Mouse (Mus musculus): ENCODE results near the gene Ggt7. TPM values are rescaled to one million over a fixed set of nuclear protein-coding genes. Genes with fewer than 3 reads are reported as not detected.

Gene Ggt7
- polyA plus RNA-seq, 1 experiment from 2014 or later = 8.8 TPM

- Histone ChIP-seq H3K4me3 (ENCODE audit: low read depth, low read length) (no peak overlapping the region), H3K9me3 (ENCODE audit: control insufficient read depth, low read length) (no peaks in the 10 kb centered on the region), H3K4me1 (replicated peaks; ENCODE audit: control insufficient read depth, insufficient read depth, low read length) (no peaks in the 10 kb centered on the region), H3K4me2 (replicated peaks; ENCODE audit: low read depth, low read length) (no peak overlapping the region), H3K27ac (ENCODE audit: low read depth, low read length) (no peak overlapping the region), H3K27me3 (ENCODE audit: control insufficient read depth, insufficient read depth, low read length) (no peaks in the 10 kb centered on the region), H3K36me3 (ENCODE audit: control insufficient read depth, insufficient read depth, low read length) (no peaks in the 10 kb centered on the region), H3K9ac (ENCODE audit: low read depth, low read length) (no peak overlapping the region)
- ATAC-seq (ENCODE audit: low FRiP score) (no peak), DNase-seq (ENCODE audit: low spot score) (no peak)
- 61% methylated on average over 2 of the region's 2 CpGs for WGBS
These were observed 74.6 kb downstream of the Ggt7 start for GRCm38 (mm10) chr2:155443446-155443845.

GRCm38 (mm10) chr2:155442916-155443315, 75.1 kb downstream of the Ggt7 start:
- H3K27me3 ChIP-seq (ENCODE audit: control insufficient read depth, insufficient read depth, low read length) = no peaks in the 10 kb centered on the region
- no peak for ATAC-seq (ENCODE audit: low FRiP score)
- 91% methylated on average over 4 of the region's 4 CpGs for WGBS
- no peaks in the 10 kb centered on the region for H3K36me3 ChIP-seq (ENCODE audit: control insufficient read depth, insufficient read depth, low read length)
- DNase-seq (ENCODE audit: low spot score) = no peak
- H3K4me1 ChIP-seq (replicated peaks; ENCODE audit: control insufficient read depth, insufficient read depth, low read length) = no peaks in the 10 kb centered on the region
- no peak overlapping the region for H3K27ac ChIP-seq (ENCODE audit: low read depth, low read length)
- H3K9me3 ChIP-seq (ENCODE audit: control insufficient read depth, low read length) = no peaks in the 10 kb centered on the region
- no peak overlapping the region for H3K4me3 ChIP-seq (ENCODE audit: low read depth, low read length)
- no peak overlapping the region for H3K9ac ChIP-seq (ENCODE audit: low read depth, low read length)
- no peak overlapping the region for H3K4me2 ChIP-seq (replicated peaks; ENCODE audit: low read depth, low read length)

Other genes with a start within 250 kb of the Ggt7 start
- 152 and 161 TPM in 2 replicates for gene Map1lc3a, start 241.9 kb downstream of the Ggt7 start, polyA plus RNA-seq (2014; fragmentation: Nextera tagmentation; extraction: Ambion mirVana)
- gene Pigu, start 160.8 kb downstream of the Ggt7 start, polyA plus RNA-seq (2014; fragmentation: Nextera tagmentation; extraction: Ambion mirVana) = 56.8 and 64.3 TPM in 2 replicates
- 66.1 and 80.9 TPM in 2 replicates for gene Trp53inp2, start 137.2 kb downstream of the Ggt7 start, polyA plus RNA-seq (2014; fragmentation: Nextera tagmentation; extraction: Ambion mirVana)
- 29.5 and 34.8 TPM in 2 replicates for gene Ncoa6, start 44.3 kb downstream of the Ggt7 start, polyA plus RNA-seq (2014; fragmentation: Nextera tagmentation; extraction: Ambion mirVana)
- gene Acss2, start 289 bp downstream of the Ggt7 start, polyA plus RNA-seq (2014; fragmentation: Nextera tagmentation; extraction: Ambion mirVana) = 23.3 and 24.1 TPM in 2 replicates
- gene Gss, start 74.6 kb upstream of the Ggt7 start, polyA plus RNA-seq (2014; fragmentation: Nextera tagmentation; extraction: Ambion mirVana) = 14.7 and 15.9 TPM in 2 replicates
- gene Myh7b, start 93.0 kb upstream of the Ggt7 start, polyA plus RNA-seq (2014; fragmentation: Nextera tagmentation; extraction: Ambion mirVana) = 0.46 and 0.52 TPM in 2 replicates
- 154 and 157 TPM in 2 replicates for gene Trpc4ap, start 174.1 kb upstream of the Ggt7 start, polyA plus RNA-seq (2014; fragmentation: Nextera tagmentation; extraction: Ambion mirVana)
- gene Edem2, start 211.2 kb upstream of the Ggt7 start, polyA plus RNA-seq (2014; fragmentation: Nextera tagmentation; extraction: Ambion mirVana) = 36.0 and 37.4 TPM in 2 replicates
- not detected in 2 replicates for gene Gm17581, start 217.6 kb upstream of the Ggt7 start, polyA plus RNA-seq (2014; fragmentation: Nextera tagmentation; extraction: Ambion mirVana)
- gene Procr, start 232.9 kb upstream of the Ggt7 start, polyA plus RNA-seq (2014; fragmentation: Nextera tagmentation; extraction: Ambion mirVana) = 2.5 and 3.1 TPM in 2 replicates

Data from hindbrain, embryonic 11.5 days (tissue).